Mouse (Mus musculus): ENCODE measurements at regions not wholly inside any gene's neighbourhood (a gene's known extent, or its start where the extent isn't known, plus 50 kb on each side); places are given as distances from the start of the nearest gene placed in this dataset.
"Not testable (repeated sequence)": the region's sequence is repeated elsewhere in the genome, so short reads cannot be mapped to it uniquely, and the experiment has no call there.

DNA sequence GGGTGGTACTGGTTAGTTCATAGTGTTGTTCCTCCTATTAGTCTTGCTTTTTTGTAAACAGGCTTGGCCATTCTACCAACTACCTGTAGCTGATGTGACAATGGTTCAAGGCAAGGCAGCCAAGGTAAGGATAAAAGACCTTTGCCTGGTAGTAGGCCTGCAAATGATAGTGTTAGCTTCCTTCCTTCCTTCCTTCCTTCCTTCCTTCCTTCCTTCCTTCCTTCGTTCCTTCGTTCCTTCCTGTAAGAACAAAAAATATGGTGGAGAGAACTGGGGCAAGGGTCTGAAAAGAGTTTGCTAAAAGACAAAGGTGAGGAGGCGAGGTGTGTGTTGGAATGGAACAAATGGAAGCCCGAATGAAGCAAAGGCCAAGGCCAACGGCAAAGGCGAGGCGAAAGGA lies 84.8 kb upstream of the Ezh2 start:
- H3K4me3 ChIP-seq (ENCODE audit: control insufficient read depth in 1 of 2, insufficient read depth in 1 of 2, low read depth in 2 of 2, low read length in 2 of 2); H3K9ac ChIP-seq (ENCODE audit: control insufficient read depth, low read depth, low read length, poor library complexity, severe bottlenecking); H3K9me3 ChIP-seq (replicated peaks; ENCODE audit: insufficient read depth, low read length); H3K27me3 ChIP-seq (ENCODE audit: control insufficient read depth in 1 of 2, insufficient read depth in 2 of 2, low read length in 2 of 2); DNase-seq (ENCODE audit: low read depth, low spot score); H3K27ac ChIP-seq (ENCODE audit: control insufficient read depth, low read depth, low read length); H3K79me2 ChIP-seq (ENCODE audit: control insufficient read depth, insufficient read depth, low read length, poor library complexity); H3K36me3 ChIP-seq (ENCODE audit: control insufficient read depth in 1 of 2, insufficient read depth in 2 of 2, low read length in 2 of 2); H3K4me1 ChIP-seq (ENCODE audit: control insufficient read depth in 1 of 2, insufficient read depth in 2 of 2, low read length in 2 of 2): not testable (repeated sequence)

DNA sequence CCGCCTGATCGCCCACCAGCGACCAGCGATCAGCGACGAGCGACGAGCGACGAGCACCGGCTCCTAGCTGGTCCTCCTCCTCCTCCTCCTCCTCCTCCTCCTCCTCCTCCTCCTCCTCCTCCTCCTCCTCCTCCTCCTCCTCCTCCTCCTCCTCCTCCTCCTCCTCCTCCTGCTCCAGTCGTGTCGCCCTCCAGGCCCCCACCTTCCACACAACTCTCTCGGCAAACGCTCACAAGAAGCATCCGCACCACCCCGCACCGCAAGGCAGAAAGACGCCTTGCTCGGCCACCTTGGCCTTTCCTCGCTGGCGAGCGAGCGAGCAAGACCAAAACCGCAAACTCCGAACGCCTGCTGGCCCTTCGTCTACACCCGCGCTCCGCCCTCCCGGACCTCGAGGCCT lies 77.6 kb upstream of the Ezh2 start:
- not testable (repeated sequence) for H3K9me3 ChIP-seq (replicated peaks; ENCODE audit: insufficient read depth, low read length); H3K27me3 ChIP-seq (ENCODE audit: control insufficient read depth in 1 of 2, insufficient read depth in 2 of 2, low read length in 2 of 2); H3K36me3 ChIP-seq (ENCODE audit: control insufficient read depth in 1 of 2, insufficient read depth in 2 of 2, low read length in 2 of 2); H3K27ac ChIP-seq (ENCODE audit: control insufficient read depth, low read depth, low read length); DNase-seq (ENCODE audit: low read depth, low spot score); H3K4me3 ChIP-seq (ENCODE audit: control insufficient read depth in 1 of 2, insufficient read depth in 1 of 2, low read depth in 2 of 2, low read length in 2 of 2); H3K79me2 ChIP-seq (ENCODE audit: control insufficient read depth, insufficient read depth, low read length, poor library complexity); H3K4me1 ChIP-seq (ENCODE audit: control insufficient read depth in 1 of 2, insufficient read depth in 2 of 2, low read length in 2 of 2)
- 0 out of 2 replicates have a peak overlapping the region, but pooled peaks have one; percentile 25 for H3K9ac ChIP-seq (ENCODE audit: control insufficient read depth, low read depth, low read length, poor library complexity, severe bottlenecking)

DNA sequence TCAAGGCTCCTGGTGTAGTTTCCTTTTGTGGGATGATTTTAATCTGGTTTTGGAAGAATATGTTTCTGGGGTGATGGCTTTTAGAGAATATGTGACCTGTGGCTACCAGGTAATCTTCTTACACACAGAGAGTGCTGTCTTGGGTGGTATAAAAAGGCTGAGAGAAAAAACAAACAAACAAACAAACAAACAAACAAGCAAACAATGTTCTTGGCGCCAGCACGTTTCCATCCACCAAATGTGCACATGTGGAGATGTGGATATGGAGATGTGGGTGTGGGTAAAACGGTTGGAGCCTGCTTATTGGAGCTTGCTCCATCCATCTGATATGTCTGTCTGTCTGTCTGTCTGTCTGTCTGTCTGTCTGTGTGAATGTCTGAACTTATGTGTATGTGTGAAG lies 57.7 kb upstream of the Ezh2 start:
- H3K79me2 ChIP-seq (ENCODE audit: control insufficient read depth, insufficient read depth, low read length, poor library complexity); DNase-seq (ENCODE audit: low read depth, low spot score); H3K27ac ChIP-seq (ENCODE audit: control insufficient read depth, low read depth, low read length); H3K9me3 ChIP-seq (replicated peaks; ENCODE audit: insufficient read depth, low read length); H3K9ac ChIP-seq (ENCODE audit: control insufficient read depth, low read depth, low read length, poor library complexity, severe bottlenecking); H3K36me3 ChIP-seq (ENCODE audit: control insufficient read depth in 1 of 2, insufficient read depth in 2 of 2, low read length in 2 of 2); H3K4me3 ChIP-seq (ENCODE audit: control insufficient read depth in 1 of 2, insufficient read depth in 1 of 2, low read depth in 2 of 2, low read length in 2 of 2); H3K27me3 ChIP-seq (ENCODE audit: control insufficient read depth in 1 of 2, insufficient read depth in 2 of 2, low read length in 2 of 2): not testable (repeated sequence)
- H3K4me1 ChIP-seq (ENCODE audit: control insufficient read depth in 1 of 2, insufficient read depth in 2 of 2, low read length in 2 of 2): peaks cover 0 to 15% of the 10 kb centered on the region in 2 experiments; a peak in 2 of 4 replicates

DNA sequence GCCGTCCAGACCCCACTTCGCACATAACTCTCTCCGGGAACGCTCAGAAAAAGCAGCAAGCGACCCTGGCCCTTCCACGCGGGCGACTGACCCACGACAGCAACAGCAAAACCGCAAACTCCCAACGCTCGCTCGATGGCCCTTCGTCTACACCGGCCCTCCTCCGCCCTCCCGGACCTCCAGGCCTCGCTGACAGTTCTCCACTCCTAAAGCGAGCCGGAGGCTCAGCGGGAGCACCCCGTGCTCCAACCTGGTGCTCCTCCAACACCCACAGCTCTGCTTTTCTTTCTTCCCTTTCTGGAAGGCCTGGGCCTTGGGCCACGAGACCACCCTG lies 56.2 kb upstream of the Ezh2 start:
- H3K79me2 ChIP-seq (ENCODE audit: control insufficient read depth, insufficient read depth, low read length, poor library complexity); DNase-seq (ENCODE audit: low read depth, low spot score); H3K36me3 ChIP-seq (ENCODE audit: control insufficient read depth in 1 of 2, insufficient read depth in 2 of 2, low read length in 2 of 2); H3K27me3 ChIP-seq (ENCODE audit: control insufficient read depth in 1 of 2, insufficient read depth in 2 of 2, low read length in 2 of 2); H3K9me3 ChIP-seq (replicated peaks; ENCODE audit: insufficient read depth, low read length): not testable (repeated sequence)
- H3K27ac ChIP-seq (ENCODE audit: control insufficient read depth, low read depth, low read length): peak overlapping the region; percentile 0; the same call in 1 of the 2 replicates
- peak overlapping the region; percentile 49 for H3K9ac ChIP-seq (ENCODE audit: control insufficient read depth, low read depth, low read length, poor library complexity, severe bottlenecking)
- H3K4me3 ChIP-seq (ENCODE audit: control insufficient read depth in 1 of 2, insufficient read depth in 1 of 2, low read depth in 2 of 2, low read length in 2 of 2): peak overlapping the region; percentile 46 to 58
- peaks cover 0 to 19% of the 10 kb centered on the region in 2 experiments; a peak in 2 of 4 replicates for H3K4me1 ChIP-seq (ENCODE audit: control insufficient read depth in 1 of 2, insufficient read depth in 2 of 2, low read length in 2 of 2)

DNA sequence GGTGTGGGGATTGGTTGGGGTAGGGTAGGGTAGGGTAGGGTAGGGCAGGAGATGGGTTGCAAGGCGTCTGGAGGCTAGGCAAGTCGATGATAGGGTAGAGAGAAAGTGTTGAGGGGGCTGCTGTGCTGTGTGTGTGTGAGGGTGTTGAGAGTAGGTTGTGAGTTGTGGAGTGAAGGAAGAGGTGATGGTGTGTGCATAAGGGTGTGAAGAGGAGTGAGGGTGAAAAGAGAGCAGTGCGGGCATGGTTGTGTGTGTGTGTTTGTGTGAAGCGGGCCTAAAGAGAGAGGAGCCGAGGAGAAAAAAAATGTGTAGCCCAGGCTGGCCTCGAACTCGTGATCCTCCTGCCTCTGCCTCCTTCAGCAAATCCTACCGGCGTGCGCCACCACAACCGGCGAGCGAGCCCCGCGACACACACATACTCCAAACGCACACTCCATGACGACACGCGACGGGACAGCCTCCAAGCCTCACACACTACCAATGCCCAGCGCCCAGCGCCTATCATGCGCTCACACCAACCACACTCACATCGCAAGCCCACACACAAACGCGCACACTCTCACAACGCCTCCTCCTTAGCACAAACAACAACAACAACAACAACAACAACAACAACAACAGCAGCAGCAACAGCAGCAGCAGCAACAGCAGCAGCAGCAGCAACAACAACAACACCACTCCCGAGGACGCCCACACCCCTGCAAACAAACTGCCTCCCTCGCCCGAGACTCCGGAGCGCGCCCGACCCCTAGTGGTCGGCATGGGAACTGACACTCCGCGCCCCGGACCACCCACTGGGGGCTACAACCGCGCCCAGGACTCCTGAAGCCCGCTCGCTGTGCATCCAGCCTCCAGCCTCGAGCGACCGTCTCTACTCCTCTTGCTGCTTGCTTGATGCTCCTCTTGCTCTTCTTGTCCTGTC lies 55.6 kb upstream of the Ezh2 start:
- DNase-seq (ENCODE audit: low read depth, low spot score): peak; percentile 100
- Histone ChIP-seq H3K27ac (ENCODE audit: control insufficient read depth, low read depth, low read length) (peak overlapping the region; percentile 15; the same call in 1 of the 2 replicates), H3K4me1 (ENCODE audit: control insufficient read depth in 1 of 2, insufficient read depth in 2 of 2, low read length in 2 of 2) (peaks cover 0 to 19% of the 10 kb centered on the region in 2 experiments; a peak in 2 of 4 replicates), H3K36me3 (ENCODE audit: control insufficient read depth in 1 of 2, insufficient read depth in 2 of 2, low read length in 2 of 2) (0 out of 4 replicates have a peak, but pooled peaks cover 0 to 2% of the 10 kb centered on the region in 2 experiments), H3K4me3 (ENCODE audit: control insufficient read depth in 1 of 2, insufficient read depth in 1 of 2, low read depth in 2 of 2, low read length in 2 of 2) (peak overlapping the region; percentile 46 to 58), H3K9ac (ENCODE audit: control insufficient read depth, low read depth, low read length, poor library complexity, severe bottlenecking) (peak overlapping the region; percentile 49), H3K9me3 (replicated peaks; ENCODE audit: insufficient read depth, low read length) (no peaks in the 10 kb centered on the region), H3K79me2 (ENCODE audit: control insufficient read depth, insufficient read depth, low read length, poor library complexity) (peaks cover 2% of the 10 kb centered on the region; the same call in 1 of the 2 replicates), H3K27me3 (ENCODE audit: control insufficient read depth in 1 of 2, insufficient read depth in 2 of 2, low read length in 2 of 2) (no peaks in the 10 kb centered on the region)
- TF ChIP-seq GATA1 (IDR thresholded peaks at IDR 0.05; ENCODE audit: low read depth, low read length) (peak; percentile 62), SMC3 (IDR thresholded peaks at IDR 0.05; ENCODE audit: low read depth, low read length) (no peak), MAFK (IDR thresholded peaks at IDR 0.05; ENCODE audit: borderline replicate concordance, low read depth, low read length) (no peak), MYC (IDR thresholded peaks at IDR 0.05; ENCODE audit: low read depth, low read length) (no peak), USF1 (IDR thresholded peaks at IDR 0.05; ENCODE audit: low read depth, low read length) (no peak), E2F4 (IDR thresholded peaks at IDR 0.05; ENCODE audit: borderline replicate concordance, low read depth, low read length) (no peak), CHD2 (IDR thresholded peaks at IDR 0.05; ENCODE audit: low read length) (no peak), UBTF (IDR thresholded peaks at IDR 0.05; ENCODE audit: borderline replicate concordance, insufficient read depth, low read depth, low read length) (peak; percentile 97), MAX (IDR thresholded peaks at IDR 0.05; ENCODE audit: low read length) (no peak), CHD1 (IDR thresholded peaks at IDR 0.05; ENCODE audit: low read depth, low read length) (no peak), SIN3A (IDR thresholded peaks at IDR 0.05; ENCODE audit: low read length) (no peak), CTCF (IDR thresholded peaks at IDR 0.05 in 2 of 3, conservative IDR thresholded peaks at IDR 0.05 in 1 of 3; ENCODE audit: control insufficient read depth in 1 of 3, insufficient read depth in 1 of 3, low read depth in 2 of 3, low read length in 3 of 3, poor library complexity in 1 of 3, severe bottlenecking in 1 of 3) (peak in 1 of 3 experiments; percentile 99; a peak in 2 of 6 replicates), ZKSCAN1 (IDR thresholded peaks at IDR 0.05; ENCODE audit: low read depth, low read length) (no peak), TBP (IDR thresholded peaks at IDR 0.05; ENCODE audit: low read depth, low read length) (peak; percentile 99)
